Mouse (Mus musculus) gastrocnemius, postnatal 25 days (tissue): ENCODE measurements at regions not wholly inside any gene's neighbourhood (a gene's known extent, or its start where the extent isn't known, plus 50 kb on each side); places are given as distances from the start of the nearest gene placed in this dataset.
A peak's percentile ranks its signal among the peaks of the same experiment; 100 is the strongest.

Source experiments
- DNase-seq: peaks from one replicate; pipeline ENCODE4 v3.0.0; 2022

- no peak for DNase-seq
Measured at GRCm38 (mm10) chr1:55807028-55807427, 401.3 kb downstream of the Plcl1 start.

DNA sequence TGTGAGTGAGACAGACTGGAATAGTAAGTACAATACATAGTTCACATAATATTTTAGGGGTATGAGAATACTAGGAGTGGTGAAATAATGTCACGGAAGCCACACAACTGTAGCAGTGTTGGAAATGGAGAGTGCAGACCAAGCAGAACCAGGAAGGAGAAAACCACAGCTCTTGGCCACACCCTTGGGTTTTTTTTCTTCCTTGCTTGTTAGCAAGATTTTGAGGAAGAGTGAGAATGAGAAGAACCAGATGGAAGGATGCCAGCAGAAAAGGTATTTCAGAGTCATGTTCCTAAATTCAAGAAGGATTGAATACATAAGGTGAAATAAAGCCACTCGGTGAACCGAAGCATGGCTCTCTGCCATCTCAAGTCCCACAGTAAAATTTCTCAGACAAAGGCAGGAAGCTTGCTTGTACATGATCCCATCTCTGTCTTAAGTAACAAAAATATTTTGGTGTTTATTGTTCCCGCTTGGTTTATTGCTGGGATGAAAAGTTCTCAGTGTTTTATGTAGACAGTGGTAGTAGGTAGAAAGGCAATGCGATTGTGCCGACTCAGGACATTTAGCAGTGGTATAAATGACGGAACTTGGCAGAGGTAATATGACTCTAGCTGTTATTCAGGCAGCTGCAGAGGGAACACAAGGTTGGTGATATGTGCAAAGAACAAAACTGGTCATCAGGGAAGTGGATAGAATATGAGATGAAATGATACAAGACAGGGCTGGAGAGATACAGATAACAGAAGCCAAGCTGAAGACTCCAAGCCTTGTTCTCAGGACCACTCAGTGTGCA is 403.2 kb downstream of the Plcl1 start:
- no peak for DNase-seq

GRCm38 (mm10) chr1:55812486-55812885 is 406.8 kb downstream of the Plcl1 start:
- DNase-seq = no peak

DNA sequence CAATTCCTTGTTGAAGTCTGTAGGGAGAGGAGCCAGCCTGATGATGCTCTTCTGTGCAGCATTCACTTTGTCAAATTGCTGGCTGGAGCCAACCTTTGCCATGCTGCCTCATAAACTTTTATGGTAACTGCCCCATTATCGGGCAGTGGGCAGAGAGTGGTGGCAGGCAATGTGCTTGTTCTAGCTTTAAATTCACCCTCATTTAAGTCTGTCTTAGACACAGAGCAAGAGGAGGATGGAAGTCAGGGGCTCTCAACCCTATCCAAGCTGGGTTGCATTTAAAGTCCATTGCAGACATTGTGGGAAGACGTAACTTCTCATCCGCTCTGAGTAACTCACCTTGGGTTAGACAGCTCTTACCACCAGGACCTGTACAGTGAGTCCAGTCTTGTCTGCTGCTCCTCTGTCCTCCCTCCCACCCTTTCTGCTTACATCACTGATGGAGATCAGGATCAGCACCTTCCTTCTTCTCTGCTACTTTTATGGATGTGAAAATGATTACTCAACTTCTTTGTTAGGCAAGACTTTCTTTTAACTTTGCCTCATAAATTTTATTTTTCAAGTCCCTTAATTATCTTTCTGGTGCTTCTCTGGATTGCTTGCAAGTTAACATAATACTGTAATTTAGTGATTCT is 415.3 kb downstream of the Plcl1 start:
- no peak for DNase-seq

- no peak for DNase-seq
Measured at GRCm38 (mm10) chr1:55822599-55822998, 416.9 kb downstream of the Plcl1 start.

- no peak for DNase-seq
Measured at GRCm38 (mm10) chr1:55827191-55827590, 421.5 kb downstream of the Plcl1 start.

- no peak for DNase-seq
Measured at GRCm38 (mm10) chr1:55835281-55835680, 429.6 kb downstream of the Plcl1 start.

GRCm38 (mm10) chr1:55836750-55837149 is 431.0 kb downstream of the Plcl1 start:
- DNase-seq = no peak

DNA sequence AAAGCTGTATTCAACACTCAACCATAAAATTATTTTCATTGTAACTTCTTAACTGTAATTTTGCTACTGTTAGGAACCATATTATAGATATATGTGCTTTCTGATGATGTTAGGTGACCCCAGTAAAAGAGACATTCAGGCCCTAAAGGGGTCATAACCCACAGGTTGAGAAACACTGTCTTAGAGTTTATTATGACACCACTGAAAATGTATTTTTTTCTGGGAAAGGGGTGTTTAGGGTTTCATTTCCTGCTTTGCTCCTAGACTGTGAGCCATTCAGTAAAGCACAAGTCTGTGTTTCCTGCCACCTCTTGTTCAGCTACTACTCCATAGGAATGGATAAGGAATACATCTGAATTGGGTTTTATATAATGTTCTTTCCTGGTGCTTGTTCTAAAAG is 431.6 kb downstream of the Plcl1 start:
- no peak for DNase-seq

- peak; percentile 22 for DNase-seq
Measured at GRCm38 (mm10) chr1:55838168-55838567, 432.4 kb downstream of the Plcl1 start.

DNA sequence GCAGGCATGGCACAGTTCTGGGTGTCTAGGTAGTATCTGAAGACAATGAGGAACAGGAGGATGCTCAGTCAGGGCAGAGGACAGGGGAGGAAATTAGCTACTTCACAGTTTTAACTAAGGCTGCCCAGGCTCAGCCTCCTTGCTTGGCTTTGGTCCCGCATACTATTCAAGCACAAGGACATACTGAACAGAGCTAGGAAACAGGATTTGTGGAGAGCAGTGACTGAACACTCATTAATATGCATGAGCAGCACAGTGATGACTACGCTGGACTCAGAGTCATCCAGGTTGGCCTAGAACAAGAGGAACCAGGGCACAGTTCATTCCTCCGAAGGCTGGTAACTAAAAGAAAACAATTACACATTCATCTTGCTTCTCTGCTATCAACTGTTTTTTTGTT is 443.1 kb downstream of the Plcl1 start:
- DNase-seq = no peak

DNA sequence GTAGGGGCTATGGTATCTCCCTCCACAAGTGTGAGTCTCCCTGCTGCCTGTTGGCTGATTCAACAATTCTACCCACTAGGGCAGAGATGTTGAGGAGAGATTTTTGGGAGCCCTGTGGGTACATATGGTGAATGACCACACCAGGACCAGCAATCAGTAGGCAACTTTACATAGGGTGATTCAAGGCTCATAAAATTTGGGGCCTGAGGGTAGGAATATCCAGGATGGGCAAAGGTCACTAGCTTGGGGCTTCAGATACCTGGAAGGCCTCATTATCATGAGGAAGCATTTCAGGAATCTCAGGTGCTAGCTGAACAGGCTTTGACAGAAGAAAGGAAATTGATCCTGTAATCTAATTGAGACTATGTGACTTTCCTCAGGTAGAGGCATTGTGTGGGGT is 446.6 kb downstream of the Plcl1 start:
- DNase-seq = no peak

DNA sequence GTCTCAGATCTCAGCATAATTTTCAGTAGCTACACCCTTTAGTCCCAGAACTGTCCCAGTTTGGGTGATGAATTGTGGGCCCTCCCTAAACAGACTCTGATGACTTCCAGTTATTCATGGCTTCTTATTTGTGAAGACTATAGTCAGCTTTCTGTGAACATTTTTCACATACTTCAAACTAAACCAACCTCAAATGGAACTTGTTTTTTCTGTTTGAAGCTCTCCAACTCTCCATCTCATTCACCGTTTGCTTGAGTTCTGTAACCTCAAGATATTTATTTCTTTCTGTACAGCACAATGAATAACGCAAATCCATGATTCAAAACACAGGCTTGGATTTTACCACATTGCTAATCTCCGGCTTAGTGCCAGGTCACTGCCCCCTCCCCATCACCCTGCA is 453.4 kb downstream of the Plcl1 start:
- DNase-seq = no peak

- DNase-seq = no peak
Measured at GRCm38 (mm10) chr1:55863113-55863512, 457.4 kb downstream of the Plcl1 start.

DNA sequence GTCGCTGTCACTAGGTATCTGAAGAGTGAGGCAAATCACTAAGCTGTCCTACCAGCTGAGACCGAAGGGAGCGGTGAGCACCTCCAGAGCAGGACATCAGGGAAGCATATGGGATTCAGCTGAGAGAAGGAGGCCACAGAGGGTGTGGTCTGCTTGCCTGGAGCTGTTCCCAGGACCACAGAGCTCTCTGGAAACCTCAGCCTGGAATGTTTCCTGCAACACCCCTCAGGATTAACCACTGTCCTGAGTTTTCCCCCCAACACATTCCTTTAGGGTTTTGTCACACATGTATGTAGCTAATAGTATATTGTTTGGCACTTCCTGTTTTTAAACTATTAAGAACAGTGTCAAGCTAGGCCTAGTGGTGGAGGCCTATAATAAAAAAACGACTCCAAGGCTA is 459.6 kb downstream of the Plcl1 start:
- no peak for DNase-seq

DNA sequence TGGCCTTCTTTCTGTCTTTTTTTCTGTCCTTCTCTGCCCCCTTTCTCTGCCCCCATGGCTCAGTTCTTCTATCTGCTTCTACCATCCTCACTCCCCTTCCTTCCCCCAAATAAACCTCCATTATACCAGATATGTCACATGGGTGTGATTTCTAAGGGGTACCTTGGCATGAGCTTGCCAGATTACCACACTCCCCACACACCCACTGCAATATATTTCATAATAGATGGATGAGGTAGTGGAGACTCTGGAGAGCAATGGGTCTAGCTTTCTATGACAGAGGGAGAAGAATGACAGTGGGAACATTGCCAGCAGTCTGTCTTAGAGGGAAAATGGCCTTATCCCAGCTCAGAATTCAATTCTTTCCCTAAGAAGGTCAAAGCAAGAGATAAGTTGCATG is 461.0 kb downstream of the Plcl1 start:
- no peak for DNase-seq

DNA sequence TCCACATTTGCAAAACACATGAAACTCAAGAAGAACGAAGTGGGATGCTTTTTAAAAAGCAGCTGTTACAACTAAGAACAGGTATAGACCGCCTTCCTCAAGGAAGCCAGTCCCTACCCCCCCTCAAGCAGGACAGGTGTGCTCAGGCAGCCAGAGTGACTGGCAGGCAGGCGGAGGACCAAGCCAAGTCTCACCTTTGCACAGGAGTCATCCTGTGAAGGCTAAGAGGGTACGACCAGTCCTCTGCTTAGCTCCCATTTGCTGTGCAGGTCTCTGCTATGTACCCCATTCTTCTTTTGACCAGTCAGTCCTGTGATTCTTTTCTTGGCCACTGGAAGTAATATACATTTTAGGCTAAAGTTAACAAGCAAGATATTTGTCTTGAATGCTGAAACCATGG is 467.9 kb downstream of the Plcl1 start:
- DNase-seq = no peak

DNA sequence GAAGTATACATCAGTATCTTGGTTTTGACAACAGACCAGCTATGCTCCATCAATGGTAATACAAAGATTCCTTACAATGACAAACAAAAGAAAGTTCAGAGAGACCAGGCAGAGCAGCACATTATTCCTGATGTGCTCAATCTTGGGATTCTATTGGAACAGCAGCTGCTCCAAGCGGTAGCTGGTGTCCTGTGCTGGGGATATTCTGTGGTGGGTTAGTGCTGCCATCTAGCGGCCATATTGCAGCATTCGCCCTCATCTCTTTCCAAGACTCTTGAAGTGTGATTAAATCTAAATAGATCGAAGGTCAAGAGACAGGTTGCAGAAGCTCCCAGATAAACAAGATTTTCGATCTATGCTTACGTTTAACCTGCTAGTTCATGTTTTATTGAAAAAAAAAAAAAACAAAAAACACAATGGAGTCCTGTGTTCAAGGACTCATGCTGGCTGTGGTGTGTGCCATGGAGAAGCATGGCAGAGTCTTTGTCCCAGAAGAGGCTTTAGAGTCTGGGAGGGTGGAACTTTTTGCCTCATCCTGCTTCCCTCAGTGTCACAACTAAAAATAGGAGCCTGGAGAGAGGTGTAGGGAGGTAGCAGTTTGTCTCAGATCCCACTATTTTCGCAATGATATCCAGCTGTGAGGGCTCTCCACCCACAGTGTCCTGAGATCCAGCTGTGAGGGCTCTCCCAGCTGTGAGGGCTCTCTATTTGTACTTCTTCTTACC is 468.6 kb downstream of the Plcl1 start:
- DNase-seq = peak; percentile 22

GRCm38 (mm10) chr1:55874868-55875144 is 469.1 kb downstream of the Plcl1 start:
- DNase-seq = no peak

DNA sequence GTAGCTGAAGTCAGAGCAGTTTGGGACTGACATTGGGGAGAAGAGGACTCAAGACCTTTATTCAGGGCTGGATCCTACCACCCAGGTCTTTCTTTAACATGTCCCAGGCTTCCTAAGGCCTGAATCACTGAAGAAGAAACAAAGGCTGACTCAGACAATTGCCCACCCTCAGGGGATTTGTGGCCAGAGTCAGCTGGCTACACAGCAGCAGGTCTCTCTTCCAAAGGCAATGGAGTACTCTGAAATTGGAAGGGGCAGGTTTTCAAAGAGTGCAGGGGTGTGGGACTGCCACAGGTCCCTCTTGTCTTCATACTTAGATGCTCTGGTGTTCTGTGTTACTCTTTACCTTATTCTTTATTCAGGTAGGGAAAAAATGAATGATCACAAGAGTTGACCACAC is 478.9 kb downstream of the Plcl1 start:
- DNase-seq = no peak

- no peak for DNase-seq
Measured at GRCm38 (mm10) chr1:55886383-55887070, 480.8 kb downstream of the Plcl1 start.

DNA sequence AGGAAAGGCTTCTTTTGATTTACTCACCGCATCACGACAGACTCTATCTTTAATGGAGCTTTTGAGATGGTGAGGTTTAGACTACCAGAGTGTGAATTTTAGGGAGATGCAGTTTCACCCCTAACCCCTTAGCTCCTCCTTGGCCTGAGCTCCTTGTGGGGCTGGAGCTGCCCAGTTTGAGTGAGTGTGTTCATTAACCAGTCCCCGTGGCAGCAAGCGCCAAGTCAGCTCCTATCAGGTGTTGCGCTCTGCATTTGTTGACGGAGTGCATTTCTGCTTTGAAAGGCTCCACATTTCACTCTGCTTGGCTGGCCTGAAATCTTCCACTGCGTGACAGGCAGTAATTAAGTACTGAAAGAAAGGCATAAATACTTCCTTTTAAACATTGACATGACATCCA is 481.7 kb downstream of the Plcl1 start:
- DNase-seq = no peak
